ENCODE assay signal across 12 mouse cellular contexts in genomic region chr15:103376837-103377269, GRCm38 (mm10). TPM values are rescaled to one million over a fixed set of nuclear protein-coding genes. Genes with fewer than 3 reads are reported as not detected.
DNase-seq lines count a peak whose midpoint lies in the region; ATAC-seq and TF ChIP-seq lines count a peak whose summit lies in the region.
"Had no signal": no experiment of that assay in that cellular context is flagged by ENCODE, and none has a peak within 500 bp of the region (broad histone marks: within the 10 kb centered on the region; RNA-seq: fewer than 3 reads in every experiment).

No protein-coding gene starts in this region.

- WGBS in heart, postnatal 0 days: 27% methylated on average over 8 of the region's 8 CpGs
- WGBS in limb, embryonic 13.5 days: 43% methylated on average over 8 of the region's 8 CpGs
- 73% methylated on average over 8 of the region's 8 CpGs for WGBS in forebrain, embryonic 15.5 days

- no peak overlapping the region for H3K9ac ChIP-seq in CH12.LX (ENCODE audit: insufficient read depth, low read depth)
- no peak overlapping the region for H3K9ac ChIP-seq in heart, postnatal 0 days (replicated peaks; ENCODE audit: low read depth, low read length)
- no peak overlapping the region for H3K9ac ChIP-seq in limb, embryonic 13.5 days
- no peak overlapping the region for H3K9ac ChIP-seq in forebrain, embryonic 15.5 days (replicated peaks)

- no peaks in the 10 kb centered on the region for H3K36me3 ChIP-seq in CH12.LX (replicated peaks in 1 of 2; ENCODE audit: control insufficient read depth in 1 of 2, insufficient read depth in 1 of 2, low read length in 1 of 2)
- no peaks in the 10 kb centered on the region for H3K36me3 ChIP-seq in heart, postnatal 0 days (replicated peaks; ENCODE audit: control insufficient read depth, insufficient read depth, low read length)
- no peaks in the 10 kb centered on the region for H3K36me3 ChIP-seq in limb, embryonic 13.5 days
- H3K36me3 ChIP-seq in forebrain, embryonic 15.5 days: no peaks in the 10 kb centered on the region

- H3K27me3 ChIP-seq in CH12.LX (replicated peaks): no peaks in the 10 kb centered on the region
- H3K27me3 ChIP-seq in heart, postnatal 0 days (ENCODE audit: control insufficient read depth, insufficient read depth, low read length): no peaks in the 10 kb centered on the region
- no peaks in the 10 kb centered on the region for H3K27me3 ChIP-seq in limb, embryonic 13.5 days
- no peaks in the 10 kb centered on the region for H3K27me3 ChIP-seq in forebrain, embryonic 15.5 days

- peak overlapping the region; percentile 42 for H3K27ac ChIP-seq in CH12.LX (ENCODE audit: insufficient read depth, low read depth)
- H3K27ac ChIP-seq in heart, postnatal 0 days (ENCODE audit: low read depth): 0 out of 2 replicates have a peak overlapping the region, but pooled peaks have one; percentile 21
- H3K27ac ChIP-seq in limb, embryonic 13.5 days: peak overlapping the region; percentile 34; the same call in 1 of the 2 replicates
- H3K27ac ChIP-seq in forebrain, embryonic 15.5 days (replicated peaks): no peak overlapping the region

- no peaks in the 10 kb centered on the region for H3K9me3 ChIP-seq in CH12.LX (replicated peaks; ENCODE audit: low read length)
- H3K9me3 ChIP-seq in heart, postnatal 0 days (replicated peaks; ENCODE audit: control insufficient read depth, low read length): no peaks in the 10 kb centered on the region
- no peaks in the 10 kb centered on the region for H3K9me3 ChIP-seq in limb, embryonic 13.5 days
- no peaks in the 10 kb centered on the region for H3K9me3 ChIP-seq in forebrain, embryonic 15.5 days

- peaks cover 24 to 48% of the 10 kb centered on the region in 2 experiments for H3K4me1 ChIP-seq in CH12.LX (ENCODE audit: control insufficient read depth in 1 of 2, insufficient read depth in 2 of 2)
- peaks cover 31% of the 10 kb centered on the region for H3K4me1 ChIP-seq in heart, postnatal 0 days (ENCODE audit: control insufficient read depth, insufficient read depth)
- H3K4me1 ChIP-seq in limb, embryonic 13.5 days: peaks cover 35% of the 10 kb centered on the region
- H3K4me1 ChIP-seq in forebrain, embryonic 15.5 days: no peaks in the 10 kb centered on the region

- peak; percentile 79 for TF ChIP-seq EP300 in CH12.LX (IDR thresholded peaks at IDR 0.05; ENCODE audit: low read length)
- TF ChIP-seq EP300 in heart, postnatal 0 days (IDR thresholded peaks at IDR 0.05; ENCODE audit: low read depth): 0 out of 2 replicates have a peak, but pooled peaks have one; percentile 39

- TF ChIP-seq RAD21 in CH12.LX (IDR thresholded peaks at IDR 0.05; ENCODE audit: low read depth, low read length): no peak

- H3K4me2 ChIP-seq in CH12.LX (ENCODE audit: insufficient read depth, low read depth, poor library complexity, severe bottlenecking): no peak overlapping the region; the same call in 1 of the 2 replicates
- H3K4me2 ChIP-seq in heart, postnatal 0 days (ENCODE audit: low read depth, low read length): no peak overlapping the region
- H3K4me2 ChIP-seq in limb, embryonic 13.5 days (replicated peaks): peak overlapping the region; percentile 16; the same call in 1 of the 2 replicates
- no peak overlapping the region for H3K4me2 ChIP-seq in forebrain, embryonic 15.5 days (replicated peaks)

- TF ChIP-seq POLR2A in CH12.LX (IDR thresholded peaks at IDR 0.05; ENCODE audit: low read depth, low read length): no peak

- H3K4me3 ChIP-seq in CH12.LX (replicated peaks in 1 of 3; ENCODE audit: low read depth in 2 of 3, low read length in 2 of 3, poor library complexity in 1 of 3): no peak overlapping the region
- no peak overlapping the region for H3K4me3 ChIP-seq in heart, postnatal 0 days (ENCODE audit: low read depth, low read length)
- no peak overlapping the region for H3K4me3 ChIP-seq in limb, embryonic 13.5 days
- H3K4me3 ChIP-seq in forebrain, embryonic 15.5 days: no peak overlapping the region

- ATAC-seq in cerebellum, adult (ENCODE audit: insufficient number of reproducible peaks, low FRiP score, low TSS enrichment): no peak
- ATAC-seq in heart, postnatal 0 days (ENCODE audit: insufficient read depth, low read depth): peak; percentile 58; the same call in 1 of the 2 replicates
- peak; percentile 71 for ATAC-seq in limb, embryonic 13.5 days (ENCODE audit: low FRiP score, low read depth)
- ATAC-seq in forebrain, embryonic 15.5 days (replicated peaks): no peak
- ATAC-seq: CD4-positive, CD25-positive, alpha-beta regulatory T cell, adult 4 months had no signal

- no peak for TF ChIP-seq CTCF in CH12.LX (conservative IDR thresholded peaks at IDR 0.05 in 1 of 2, IDR thresholded peaks at IDR 0.05 in 1 of 2; ENCODE audit: low read depth in 2 of 2, low read length in 2 of 2)
- TF ChIP-seq CTCF in heart, postnatal 0 days (IDR thresholded peaks at IDR 0.05; ENCODE audit: low read depth): no peak

- no peaks in the 10 kb centered on the region for H3K79me2 ChIP-seq in CH12.LX (replicated peaks; ENCODE audit: control insufficient read depth, extremely low read depth, insufficient read depth, poor library complexity, severe bottlenecking)

- in situ Hi-C loops in CH12.LX (cut with MboI; ENCODE audit: low pct_ligation_motif_present, low pct_unique_long_range_greater_than_20kb, low sequenced_read_pairs): no loop called here

- dilution Hi-C loops in CH12.LX (cut with MboI; ENCODE audit: extremely low pct_ligation_motif_present, extremely low pct_unique_long_range_greater_than_20kb, low sequenced_read_pairs): no loop called here

- peak; percentile 56 to 61 for DNase-seq in cerebellum, postnatal 14 days
- DNase-seq in CH12.LX (ENCODE audit: extremely low read depth): peak; percentile 44
- peak; percentile 68 for DNase-seq in heart, postnatal 0 days (ENCODE audit: low spot score)
- DNase-seq in c-Kit-positive CD71-positive TER-119-positive erythroid progenitor cells, embryonic 14.5 days (ENCODE audit: low spot score): no peak
- DNase-seq in urinary bladder, postnatal 10 days (ENCODE audit: low spot score): no peak

TF ChIP-seq in CH12.LX, 34 proteins besides CTCF, POLR2A, EP300 and RAD21 (continues in another document):
- no peak for TF ChIP-seq KAT2A (IDR thresholded peaks at IDR 0.05; ENCODE audit: insufficient replicate concordance, low read length)
- peak; percentile 53 for TF ChIP-seq IRF4 (IDR thresholded peaks at IDR 0.05; ENCODE audit: low read depth, low read length)
- no peak for TF ChIP-seq USF1 (IDR thresholded peaks at IDR 0.05; ENCODE audit: low read depth, low read length)
- TF ChIP-seq NRF1 (IDR thresholded peaks at IDR 0.05; ENCODE audit: low read depth, low read length): no peak
- no peak for TF ChIP-seq USF2 (conservative IDR thresholded peaks at IDR 0.05; ENCODE audit: low read depth, low read length)
- TF ChIP-seq NELFE (IDR thresholded peaks at IDR 0.05; ENCODE audit: low read depth, low read length): no peak
- TF ChIP-seq CHD1 (IDR thresholded peaks at IDR 0.05; ENCODE audit: low read depth, low read length): no peak
- no peak for TF ChIP-seq PAX5 (IDR thresholded peaks at IDR 0.05; ENCODE audit: low read length)
- TF ChIP-seq ZNF384 (IDR thresholded peaks at IDR 0.05; ENCODE audit: low read depth, low read length): no peak
- no peak for TF ChIP-seq UBTF (IDR thresholded peaks at IDR 0.05; ENCODE audit: low read depth, low read length)
- no peak for TF ChIP-seq ELF1 (IDR thresholded peaks at IDR 0.05; ENCODE audit: low read depth, low read length)
- TF ChIP-seq E2F4 (IDR thresholded peaks at IDR 0.05; ENCODE audit: insufficient replicate concordance, low read depth, low read length): no peak
- no peak for TF ChIP-seq SMC3 (IDR thresholded peaks at IDR 0.05; ENCODE audit: low read depth, low read length)
- no peak for TF ChIP-seq RCOR1 (conservative IDR thresholded peaks at IDR 0.05; ENCODE audit: low read depth, low read length)
- TF ChIP-seq JUND (conservative IDR thresholded peaks at IDR 0.05; ENCODE audit: low read depth, low read length): 0 out of 2 replicates have a peak, but pooled peaks have one; percentile 22
- TF ChIP-seq TBP (conservative IDR thresholded peaks at IDR 0.05; ENCODE audit: low read depth, low read length): no peak
- no peak for TF ChIP-seq SIN3A (IDR thresholded peaks at IDR 0.05; ENCODE audit: low read length)
- TF ChIP-seq JUN (IDR thresholded peaks at IDR 0.05; ENCODE audit: insufficient read depth, low read depth, low read length): peak; percentile 51
- no peak for TF ChIP-seq HCFC1 (IDR thresholded peaks at IDR 0.05; ENCODE audit: low read depth, low read length)
- TF ChIP-seq MEF2A (IDR thresholded peaks at IDR 0.05; ENCODE audit: borderline replicate concordance, low read depth, low read length): no peak

RNA-seq across cellular contexts. Expression of gene Itga5, which starts 10.3 kb away (rescaled TPM):
- total RNA-seq in CH12.LX (2012; rRNA removed) (0.17 and 0.21 TPM in 2 replicates), CH12.LX (2014; rRNA removed) (0.07 and 0.28 TPM in 2 replicates)
- 1.6 and 1.8 TPM in 2 replicates for polyA plus RNA-seq in CH12.LX (2012; ENCODE audit: insufficient read length, low read depth)
- total RNA-seq in heart, postnatal 0 days (2014; rRNA removed; ENCODE audit: low replicate concordance): 83.3 and 85.4 TPM in 2 replicates
- polyA plus RNA-seq in heart, postnatal 0 days (2015; fragmentation: Nextera tagmentation; extraction: Ambion mirVana): 44.3 and 47.5 TPM in 2 replicates
- polyA plus RNA-seq in limb, embryonic 13.5 days (2015; fragmentation: Nextera tagmentation; extraction: Ambion mirVana): 55.2 and 55.3 TPM in 2 replicates
- 5.7 and 7.2 TPM in 2 replicates for polyA plus RNA-seq in forebrain, embryonic 15.5 days (2015; fragmentation: Nextera tagmentation; extraction: Ambion mirVana)

RNA-seq across cellular contexts. Expression of gene Zfp385a, which starts 37.0 kb away (rescaled TPM):
- total RNA-seq in CH12.LX (2012; rRNA removed) (2.7 and 3.1 TPM in 2 replicates), CH12.LX (2014; rRNA removed) (1.0 and 1.2 TPM in 2 replicates)
- 45.2 and 59.9 TPM in 2 replicates for polyA plus RNA-seq in CH12.LX (2012; ENCODE audit: insufficient read length, low read depth)
- 5.4 and 7.9 TPM in 2 replicates for total RNA-seq in heart, postnatal 0 days (2014; rRNA removed; ENCODE audit: low replicate concordance)
- 4.5 and 5.5 TPM in 2 replicates for polyA plus RNA-seq in heart, postnatal 0 days (2015; fragmentation: Nextera tagmentation; extraction: Ambion mirVana)
- polyA plus RNA-seq in limb, embryonic 13.5 days (2015; fragmentation: Nextera tagmentation; extraction: Ambion mirVana): 11.7 and 13.1 TPM in 2 replicates
- polyA plus RNA-seq in forebrain, embryonic 15.5 days (2015; fragmentation: Nextera tagmentation; extraction: Ambion mirVana): 12.7 and 13.0 TPM in 2 replicates
- polyA plus RNA-seq: CD4-positive, CD25-positive, alpha-beta regulatory T cell, adult 4 months had no signal

RNA-seq across cellular contexts. Expression of gene Gtsf1, which starts 53.4 kb away (rescaled TPM):
- total RNA-seq in CH12.LX (2012; rRNA removed) (0.21 TPM in 1 of 2 replicates, not detected in the other), CH12.LX (2014; rRNA removed) (not detected in 2 replicates)
- not detected in 2 replicates for polyA plus RNA-seq in CH12.LX (2012; ENCODE audit: insufficient read length, low read depth)
- 9.9 TPM in 1 of 2 replicates, not detected in the other for total RNA-seq in heart, postnatal 0 days (2014; rRNA removed; ENCODE audit: low replicate concordance)
- polyA plus RNA-seq in heart, postnatal 0 days (2015; fragmentation: Nextera tagmentation; extraction: Ambion mirVana): 11.4 and 13.7 TPM in 2 replicates
- polyA plus RNA-seq in limb, embryonic 13.5 days (2015; fragmentation: Nextera tagmentation; extraction: Ambion mirVana): not detected in 2 replicates
- polyA plus RNA-seq in forebrain, embryonic 15.5 days (2015; fragmentation: Nextera tagmentation; extraction: Ambion mirVana): not detected in 2 replicates
- total RNA-seq: adrenal gland, adult 18-20 months; gastrocnemius, postnatal 4 days had no signal
- polyA plus RNA-seq: CD4-positive, CD25-positive, alpha-beta regulatory T cell, adult 4 months; liver, embryonic 16.5 days had no signal

Comparison
In these comparisons a context has a peak if more than half of its experiments do, and no peak if none do; other contexts are left out.
1. DNase-seq: peak in cerebellum, postnatal 14 days (2 of 2), CH12.LX (single experiment) and heart, postnatal 0 days (single experiment); none in c-Kit-positive CD71-positive TER-119-positive erythroid progenitor cells, embryonic 14.5 days (single experiment) and urinary bladder, postnatal 10 days (single experiment).
2. ATAC-seq: peak in heart, postnatal 0 days (single experiment) and limb, embryonic 13.5 days (single experiment); none in cerebellum, adult (single experiment) and forebrain, embryonic 15.5 days (single experiment).
3. RNA of gene Gtsf1, which starts 53.4 kb away (polyA plus RNA-seq): 11.4 to 13.7 TPM in heart, postnatal 0 days; not detected in CH12.LX, not detected in limb, embryonic 13.5 days and not detected in forebrain, embryonic 15.5 days; every median in the first group is over 10 times any median in the second.